Mouse (Mus musculus) heart, embryonic 13.5 days (tissue): Measurements from ENCODE around the gene Banp. TPM values are rescaled to one million over a fixed set of nuclear protein-coding genes. Genes with fewer than 3 reads are reported as not detected.

Experiments
- ATAC-seq: fragments of 200-750 bp; cut with Nextera tagmentation; 2 replicates; pipeline ENCODE4 v1.8.0; 2017; ENCODE audit warnings: moderate TSS enrichment; ENCODE audit not compliant: insufficient number of reproducible peaks, low FRiP score, low TSS enrichment; ENCODE audit errors: extremely low read depth
- H3K27ac ChIP-seq: fragments of 300-500 bp; sonication (generic); replicated peaks from 2 replicates; pipeline ENCODE4 v1.5.1; 2015; ENCODE audit warnings: moderate library complexity, mild to moderate bottlenecking, inconsistent platforms
- H3K27me3 ChIP-seq: fragments of 300-500 bp; sonication (generic); replicated peaks from 2 replicates; pipeline ENCODE4 v1.6.1; 2015; ENCODE audit warnings: mild to moderate bottlenecking, inconsistent platforms
- H3K36me3 ChIP-seq: fragments of 300-500 bp; sonication (generic); 2 replicates; pipeline ENCODE4 v1.6.1; 2015; ENCODE audit warnings: mild to moderate bottlenecking, inconsistent platforms
- H3K4me1 ChIP-seq: fragments of 300-500 bp; sonication (generic); 2 replicates; pipeline ENCODE4 v1.6.1; 2015; ENCODE audit warnings: inconsistent platforms
- H3K4me2 ChIP-seq: fragments of 300-500 bp; sonication (generic); 2 replicates; pipeline ENCODE4 v1.6.1; 2015; ENCODE audit warnings: inconsistent platforms, mild to moderate bottlenecking, moderate library complexity
- H3K4me3 ChIP-seq: fragments of 300-500 bp; sonication (generic); 2 replicates; pipeline ENCODE4 v1.5.1; 2015; ENCODE audit warnings: moderate library complexity, mild to moderate bottlenecking, inconsistent platforms
- H3K9ac ChIP-seq: fragments of 300-500 bp; sonication (generic); 2 replicates; pipeline ENCODE4 v1.6.1; 2015; ENCODE audit warnings: inconsistent platforms, mild to moderate bottlenecking, moderate library complexity
- H3K9me3 ChIP-seq: fragments of 300-500 bp; sonication (generic); 2 replicates; pipeline ENCODE4 v1.6.1; 2016; ENCODE audit warnings: inconsistent platforms
- WGBS: fragments of 180-500 bp; shearing (Covaris S2); methylation state at CpG from one replicate; pipeline ENCODE4 v1.1.7; 2015; ENCODE audit warnings: mixed read lengths; 5-methylcytosine and 5-hydroxymethylcytosine counted together
- polyA plus RNA-seq: library from polyadenylated mRNA; unstranded; fragments of >200 nt; fragmentation: Nextera tagmentation; extraction: Ambion mirVana; gene quantifications from 2 replicates; pipeline ENCODE4 v1.2.1, GENCODE M21; 2015

Gene Banp
- polyA plus RNA-seq, 1 experiment from 2014 or later: 23.1 TPM

DNA sequence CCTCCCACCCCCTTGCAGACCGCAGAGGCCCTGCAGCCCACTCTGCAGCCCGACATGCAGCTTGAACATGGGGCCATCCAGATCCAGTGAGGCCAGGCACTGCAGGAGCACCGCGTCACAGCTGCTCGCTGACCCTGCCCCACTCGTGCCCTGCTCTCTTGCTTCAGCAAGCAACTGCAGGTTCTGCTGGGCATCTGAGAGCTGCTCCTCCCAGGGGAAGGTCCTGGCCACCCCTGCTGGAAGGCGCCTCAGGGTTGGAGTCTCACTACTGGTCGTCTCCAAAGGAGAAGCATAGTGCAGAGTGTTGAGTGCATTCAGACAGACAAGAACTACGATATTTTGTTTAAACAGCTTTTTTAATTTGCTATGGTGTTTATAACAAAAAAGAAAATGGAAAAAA lies 76.0 kb downstream of the Banp start:
- Histone ChIP-seq H3K27me3 (no peaks in the 10 kb centered on the region), H3K9ac (no peak overlapping the region), H3K4me1 (peaks cover 22% of the 10 kb centered on the region), H3K36me3 (peaks cover 62% of the 10 kb centered on the region), H3K27ac (no peak overlapping the region), H3K9me3 (no peaks in the 10 kb centered on the region), H3K4me3 (no peak overlapping the region), H3K4me2 (no peak overlapping the region)
- ATAC-seq: no peak
- WGBS: 95% methylated on average over 9 of the region's 9 CpGs

DNA sequence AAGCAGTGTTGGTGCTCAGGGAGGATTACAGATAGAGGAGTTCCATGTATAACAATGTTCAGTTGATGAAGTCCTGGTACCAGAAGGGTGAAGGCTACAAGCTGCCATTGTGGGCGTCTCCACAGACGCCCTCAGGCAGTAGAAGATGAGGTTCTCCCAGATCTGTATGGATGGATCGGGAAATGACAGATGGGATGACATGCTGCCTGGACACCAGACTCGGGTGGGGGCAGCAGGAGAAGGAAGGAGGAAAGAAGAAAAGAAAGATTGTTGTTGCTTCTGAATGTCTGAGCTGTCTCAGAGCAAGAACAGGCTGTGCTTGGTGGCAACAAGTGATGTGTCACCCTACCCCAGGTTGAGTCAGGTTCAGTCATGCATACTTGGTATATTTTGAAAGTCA lies 78.6 kb downstream of the Banp start:
- WGBS: 77% methylated on average over 4 of the region's 4 CpGs
- no peak for ATAC-seq

DNA sequence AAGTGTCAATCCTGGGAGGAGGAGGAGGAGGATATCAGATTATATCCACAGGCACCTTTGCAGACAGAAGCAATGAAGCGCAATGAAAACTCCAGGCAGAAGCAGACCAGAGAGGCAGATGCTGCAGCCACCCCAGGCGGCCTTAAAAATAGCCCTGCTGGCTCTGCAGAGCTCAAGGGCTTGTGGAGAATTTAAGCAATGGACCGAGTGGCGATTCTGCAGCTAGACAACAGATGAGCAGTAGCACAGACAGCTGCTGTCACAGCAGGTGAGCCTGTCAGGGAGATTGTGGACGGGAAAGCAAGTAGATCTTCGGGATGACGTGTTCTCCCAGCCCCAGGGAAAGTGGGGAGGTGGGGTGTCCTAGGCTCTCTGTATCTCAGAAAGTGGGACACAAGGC lies 81.4 kb downstream of the Banp start:
- 37% methylated on average over 7 of the region's 7 CpGs for WGBS
- no peak overlapping the region for H3K4me3 ChIP-seq
- peak overlapping the region; percentile 42; the same call in 1 of the 2 replicates for H3K9ac ChIP-seq
- no peak overlapping the region for H3K4me2 ChIP-seq
- H3K9me3 ChIP-seq: no peaks in the 10 kb centered on the region
- H3K4me1 ChIP-seq: peaks cover 45% of the 10 kb centered on the region
- no peaks in the 10 kb centered on the region for H3K27me3 ChIP-seq
- 0 out of 2 replicates have a peak overlapping the region, but pooled peaks have one; percentile 39 for H3K27ac ChIP-seq
- no peak for ATAC-seq
- H3K36me3 ChIP-seq: peaks cover 13% of the 10 kb centered on the region

More for the DNA sequence above, 78.6 kb downstream of the Banp start:
- no peak overlapping the region for H3K9ac ChIP-seq
- peaks cover 42% of the 10 kb centered on the region for H3K36me3 ChIP-seq
- H3K9me3 ChIP-seq: no peaks in the 10 kb centered on the region
- H3K4me3 ChIP-seq: no peak overlapping the region
- H3K4me1 ChIP-seq: peaks cover 29% of the 10 kb centered on the region
- H3K27me3 ChIP-seq: no peaks in the 10 kb centered on the region
- no peak overlapping the region for H3K4me2 ChIP-seq
- H3K27ac ChIP-seq: no peak overlapping the region

DNA sequence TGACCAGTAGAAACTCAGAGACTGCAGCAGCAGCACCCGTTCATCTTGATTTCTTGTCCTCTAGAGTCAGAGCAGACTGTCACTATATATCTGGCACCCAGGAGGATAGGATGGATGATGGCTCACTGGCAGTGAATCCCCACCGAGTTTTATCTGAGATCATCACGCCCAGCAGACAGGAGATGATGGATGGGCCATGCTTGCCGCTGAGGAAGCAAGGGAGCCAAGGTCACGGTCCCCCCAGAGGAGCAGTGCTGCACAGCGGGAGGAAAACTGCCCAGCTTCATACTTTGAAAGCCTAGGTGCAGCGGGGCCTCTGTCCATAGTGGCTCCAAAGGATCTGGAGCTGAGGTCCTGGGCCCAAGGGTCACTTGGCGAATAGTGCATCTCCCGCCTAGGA lies 83.2 kb downstream of the Banp start:
- peak; percentile 12; the same call in 1 of the 2 replicates for ATAC-seq
- H3K27me3 ChIP-seq: no peaks in the 10 kb centered on the region
- no peak overlapping the region for H3K27ac ChIP-seq
- no peaks in the 10 kb centered on the region; the same call in 1 of the 2 replicates for H3K36me3 ChIP-seq
- H3K9me3 ChIP-seq: no peaks in the 10 kb centered on the region
- WGBS: 39% methylated on average over 9 of the region's 9 CpGs
- H3K4me1 ChIP-seq: peaks cover 62% of the 10 kb centered on the region
- H3K4me2 ChIP-seq: no peak overlapping the region
- H3K9ac ChIP-seq: peak overlapping the region; percentile 25; the same call in 1 of the 2 replicates
- no peak overlapping the region for H3K4me3 ChIP-seq

DNA sequence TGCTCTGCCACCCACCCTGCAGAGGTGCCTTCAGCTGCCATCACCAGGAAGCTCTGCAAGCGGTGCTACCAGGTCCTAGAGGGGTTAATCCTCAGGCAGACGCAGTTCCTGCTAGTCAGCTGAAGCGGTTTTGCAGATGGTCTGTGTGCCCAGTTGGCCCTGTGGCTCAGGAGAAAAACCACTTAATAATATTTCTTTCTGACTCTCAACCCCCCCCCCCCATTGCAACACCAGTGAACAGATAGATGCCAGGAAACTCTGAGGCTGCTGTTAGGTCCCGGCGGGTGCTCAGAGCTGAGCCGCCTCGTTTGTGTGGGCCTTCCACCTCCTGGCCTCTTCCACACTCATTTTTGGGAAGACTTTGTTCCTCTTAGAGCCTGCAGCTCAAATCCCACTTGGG lies 86.0 kb downstream of the Banp start:
- no peaks in the 10 kb centered on the region for H3K9me3 ChIP-seq
- H3K4me2 ChIP-seq: no peak overlapping the region
- ATAC-seq: no peak
- H3K27me3 ChIP-seq: no peaks in the 10 kb centered on the region; the same call in 1 of the 2 replicates
- WGBS: 73% methylated on average over 7 of the region's 7 CpGs
- H3K4me1 ChIP-seq: peaks cover 63% of the 10 kb centered on the region
- no peak overlapping the region for H3K4me3 ChIP-seq
- peak overlapping the region; percentile 28; the same call in 1 of the 2 replicates for H3K9ac ChIP-seq
- H3K36me3 ChIP-seq: no peaks in the 10 kb centered on the region
- 0 out of 2 replicates have a peak overlapping the region, but pooled peaks have one; percentile 59 for H3K27ac ChIP-seq

DNA sequence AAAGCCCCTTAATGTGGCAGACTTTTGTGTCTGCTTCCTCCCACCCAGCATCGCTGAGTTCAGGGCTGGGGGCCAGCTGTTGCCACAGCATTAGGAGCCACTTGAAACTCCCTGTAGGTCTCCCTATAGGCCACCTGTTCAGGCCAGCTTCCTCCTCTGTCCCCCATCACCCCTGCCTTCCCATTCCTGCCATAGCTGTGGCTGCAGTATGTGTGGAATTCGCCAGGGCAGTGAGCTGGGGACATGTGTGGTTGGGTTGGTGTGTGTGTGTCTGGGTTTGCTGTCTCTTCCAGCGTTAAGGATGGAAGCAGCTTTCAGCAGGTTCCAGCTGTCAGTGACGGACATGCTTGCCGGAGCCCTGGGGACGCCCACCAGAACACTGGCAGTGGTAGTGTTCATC lies 86.8 kb downstream of the Banp start:
- peaks cover 55% of the 10 kb centered on the region for H3K4me1 ChIP-seq
- 44% methylated on average over 6 of the region's 6 CpGs for WGBS
- no peak overlapping the region for H3K4me3 ChIP-seq
- no peak overlapping the region for H3K4me2 ChIP-seq
- H3K9ac ChIP-seq: 0 out of 2 replicates have a peak overlapping the region, but pooled peaks have one; percentile 28
- peak overlapping the region; percentile 59 for H3K27ac ChIP-seq
- no peaks in the 10 kb centered on the region for H3K9me3 ChIP-seq
- no peaks in the 10 kb centered on the region; the same call in 1 of the 2 replicates for H3K27me3 ChIP-seq
- no peak for ATAC-seq
- H3K36me3 ChIP-seq: no peaks in the 10 kb centered on the region

DNA sequence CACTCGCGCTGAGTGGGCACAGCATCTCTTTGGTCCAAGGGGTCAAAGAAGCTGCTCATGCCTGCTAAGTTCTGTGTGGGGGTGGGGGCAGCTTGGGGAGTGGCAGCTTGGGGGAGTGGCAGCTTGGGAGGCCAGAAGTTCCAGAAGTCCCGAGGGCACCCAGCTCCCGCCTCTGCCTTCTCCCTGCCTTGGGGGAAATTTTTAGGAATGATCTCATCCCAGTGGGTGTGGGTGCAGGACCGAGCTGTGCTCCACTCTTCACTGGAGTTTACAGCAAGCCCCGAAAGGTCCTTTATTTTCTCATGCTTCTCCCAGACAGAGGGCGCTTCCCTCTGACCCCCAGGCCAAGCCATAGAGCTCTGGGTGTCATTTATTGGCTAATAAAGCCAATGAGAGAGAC lies 87.7 kb downstream of the Banp start:
- Histone ChIP-seq H3K36me3 (no peaks in the 10 kb centered on the region), H3K4me1 (peaks cover 50% of the 10 kb centered on the region), H3K27ac (no peak overlapping the region), H3K27me3 (no peaks in the 10 kb centered on the region; the same call in 1 of the 2 replicates), H3K4me2 (no peak overlapping the region), H3K4me3 (no peak overlapping the region), H3K9ac (no peak overlapping the region), H3K9me3 (no peaks in the 10 kb centered on the region)
- WGBS: 64% methylated on average over 7 of the region's 7 CpGs
- ATAC-seq: no peak

DNA sequence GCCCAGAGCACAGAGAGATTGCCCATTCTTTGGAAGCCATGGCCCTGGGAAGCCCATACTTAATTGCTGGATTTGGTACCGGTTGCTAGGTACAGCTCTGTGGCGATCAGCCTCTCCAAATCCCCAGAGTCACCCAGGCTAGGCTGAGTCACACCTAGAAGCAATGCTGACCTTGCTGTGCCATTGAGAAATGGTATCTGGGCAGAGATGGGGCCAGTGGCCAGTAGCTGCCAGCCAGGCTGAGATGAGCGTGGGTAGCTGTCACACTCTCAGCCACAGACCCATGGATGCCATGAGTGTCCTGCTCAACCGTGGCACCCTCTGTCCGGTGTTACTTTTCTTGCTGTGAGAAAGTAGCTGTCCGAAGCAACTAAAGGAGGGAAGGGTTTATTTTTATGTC lies 88.5 kb downstream of the Banp start:
- H3K4me3 ChIP-seq: no peak overlapping the region
- H3K27ac ChIP-seq: no peak overlapping the region
- no peaks in the 10 kb centered on the region for H3K9me3 ChIP-seq
- H3K4me2 ChIP-seq: no peak overlapping the region
- ATAC-seq: no peak
- H3K27me3 ChIP-seq: peaks cover 2% of the 10 kb centered on the region; the same call in 1 of the 2 replicates
- WGBS: 87% methylated on average over 6 of the region's 6 CpGs
- no peaks in the 10 kb centered on the region for H3K36me3 ChIP-seq
- peaks cover 51% of the 10 kb centered on the region for H3K4me1 ChIP-seq
- H3K9ac ChIP-seq: no peak overlapping the region

DNA sequence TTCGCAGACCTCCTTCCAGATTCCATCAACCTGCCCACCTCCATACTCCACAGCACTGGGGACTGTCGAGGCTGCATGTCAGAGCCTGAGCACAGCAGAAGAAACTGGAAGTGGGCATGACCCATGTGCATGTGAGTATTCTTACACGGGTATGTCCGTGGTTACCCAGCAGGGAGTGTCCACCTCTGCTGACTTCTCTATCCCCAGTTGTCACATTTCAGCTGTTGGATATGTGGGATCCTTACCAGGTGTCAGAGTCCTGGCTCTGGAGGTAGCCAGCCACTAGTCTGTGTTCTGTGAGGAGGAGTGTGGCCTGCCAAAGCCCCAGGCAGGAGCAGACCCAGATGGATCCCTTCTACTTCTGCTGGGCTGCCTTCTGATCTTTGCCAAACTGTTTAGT lies 89.9 kb downstream of the Banp start:
- Histone ChIP-seq H3K4me3 (no peak overlapping the region), H3K27me3 (peaks cover 6% of the 10 kb centered on the region; the same call in 1 of the 2 replicates), H3K4me2 (no peak overlapping the region), H3K4me1 (peaks cover 58% of the 10 kb centered on the region), H3K27ac (no peak overlapping the region), H3K9me3 (no peaks in the 10 kb centered on the region), H3K9ac (no peak overlapping the region), H3K36me3 (no peaks in the 10 kb centered on the region)
- ATAC-seq: no peak
- WGBS: 76% methylated on average over 4 of the region's 4 CpGs

DNA sequence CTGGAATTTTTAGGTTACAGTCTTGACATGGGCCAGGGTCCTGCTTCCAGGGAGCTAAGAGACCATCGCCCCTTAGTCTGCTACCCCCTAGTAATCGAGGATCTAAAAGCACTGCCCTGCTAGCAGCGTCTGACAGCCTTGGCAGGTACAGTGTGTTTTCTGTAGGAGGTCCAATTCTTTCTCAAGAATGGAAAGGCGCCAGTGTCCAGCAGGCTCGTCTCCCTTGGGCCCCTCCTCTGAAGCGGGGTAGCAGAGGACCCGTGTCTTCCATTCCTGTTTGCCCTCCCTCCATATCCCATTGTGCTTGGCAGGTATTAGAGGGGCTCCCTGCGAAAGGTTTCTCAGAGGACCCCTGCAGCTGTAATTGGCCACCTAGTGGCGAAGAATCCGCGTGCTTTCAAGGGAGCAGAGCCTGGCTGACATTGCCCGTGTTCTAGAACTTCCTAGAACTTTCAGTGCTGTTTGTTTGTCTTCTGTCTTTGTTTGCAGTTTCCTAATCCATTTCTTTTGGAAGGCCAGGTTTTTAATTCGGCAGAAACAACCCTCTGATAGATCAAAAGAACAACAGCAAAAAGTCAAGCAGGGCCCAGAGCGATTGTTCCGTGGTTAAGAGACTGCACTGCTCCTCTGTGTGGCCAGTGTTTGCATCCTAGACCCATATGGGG lies 97.8 kb downstream of the Banp start:
- H3K4me2 ChIP-seq: no peak overlapping the region
- 63% methylated on average over 15 of the region's 15 CpGs for WGBS
- H3K27ac ChIP-seq: no peak overlapping the region
- no peak overlapping the region for H3K4me3 ChIP-seq
- H3K9me3 ChIP-seq: no peaks in the 10 kb centered on the region
- ATAC-seq: no peak
- peaks cover 6% of the 10 kb centered on the region; the same call in 1 of the 2 replicates for H3K27me3 ChIP-seq
- no peaks in the 10 kb centered on the region for H3K36me3 ChIP-seq
- H3K9ac ChIP-seq: 0 out of 2 replicates have a peak overlapping the region, but pooled peaks have one; percentile 10
- peaks cover 25% of the 10 kb centered on the region for H3K4me1 ChIP-seq

DNA sequence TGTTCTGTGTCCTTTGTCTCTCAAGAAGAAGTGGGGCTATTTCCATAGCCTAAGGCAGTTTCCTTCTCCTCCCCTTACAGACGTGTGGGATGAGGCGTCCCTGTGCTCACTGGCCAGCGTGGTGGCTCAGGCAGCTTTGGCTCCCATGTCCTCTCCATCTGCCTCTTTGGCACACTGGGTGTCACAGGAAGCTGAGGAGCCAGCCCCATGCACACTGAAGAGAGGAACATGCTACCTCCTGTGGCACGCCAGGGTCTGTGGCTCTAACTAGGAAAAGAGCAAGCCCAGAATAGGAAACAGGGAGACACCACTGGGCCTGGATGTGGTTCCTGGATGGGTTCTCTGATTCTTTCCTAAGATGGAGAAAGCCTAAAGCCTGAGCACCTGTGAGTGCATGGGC lies 99.7 kb downstream of the Banp start:
- H3K9ac ChIP-seq: no peak overlapping the region
- 81% methylated on average over 4 of the region's 4 CpGs for WGBS
- ATAC-seq: no peak
- no peak overlapping the region for H3K4me2 ChIP-seq
- no peaks in the 10 kb centered on the region for H3K36me3 ChIP-seq
- no peak overlapping the region for H3K4me3 ChIP-seq
- H3K9me3 ChIP-seq: no peaks in the 10 kb centered on the region
- H3K4me1 ChIP-seq: peaks cover 9% of the 10 kb centered on the region
- H3K27me3 ChIP-seq: no peaks in the 10 kb centered on the region
- no peak overlapping the region for H3K27ac ChIP-seq

DNA sequence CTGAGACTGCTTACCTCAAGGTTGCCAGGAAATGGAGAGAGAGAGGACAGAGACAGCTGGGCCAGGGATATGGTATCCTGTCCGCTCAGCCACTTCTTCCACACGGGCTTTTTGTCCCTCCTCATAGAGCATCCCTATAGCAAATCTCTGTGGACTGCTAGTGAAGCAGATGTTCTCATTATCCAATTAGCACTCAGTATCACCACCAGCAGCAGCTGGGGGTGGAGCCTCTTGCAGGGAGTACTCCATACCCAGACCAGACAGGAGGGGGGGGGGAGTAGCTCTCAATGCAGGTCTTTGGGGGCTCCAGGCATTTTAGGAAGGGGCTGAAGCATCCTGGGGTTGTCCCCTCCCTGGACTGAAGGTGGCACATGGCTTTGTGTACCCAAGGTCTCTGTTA lies 100.4 kb downstream of the Banp start:
- 54% methylated on average over 2 of the region's 2 CpGs for WGBS
- H3K4me3 ChIP-seq: no peak overlapping the region
- no peak overlapping the region for H3K27ac ChIP-seq
- H3K4me1 ChIP-seq: peaks cover 11% of the 10 kb centered on the region
- peaks cover 4% of the 10 kb centered on the region; the same call in 1 of the 2 replicates for H3K27me3 ChIP-seq
- no peak overlapping the region for H3K9ac ChIP-seq
- H3K9me3 ChIP-seq: no peaks in the 10 kb centered on the region
- no peaks in the 10 kb centered on the region for H3K36me3 ChIP-seq
- H3K4me2 ChIP-seq: no peak overlapping the region
- ATAC-seq: no peak
